ENCODE assay signal across 14 mouse cellular contexts in the genomic region with DNA sequence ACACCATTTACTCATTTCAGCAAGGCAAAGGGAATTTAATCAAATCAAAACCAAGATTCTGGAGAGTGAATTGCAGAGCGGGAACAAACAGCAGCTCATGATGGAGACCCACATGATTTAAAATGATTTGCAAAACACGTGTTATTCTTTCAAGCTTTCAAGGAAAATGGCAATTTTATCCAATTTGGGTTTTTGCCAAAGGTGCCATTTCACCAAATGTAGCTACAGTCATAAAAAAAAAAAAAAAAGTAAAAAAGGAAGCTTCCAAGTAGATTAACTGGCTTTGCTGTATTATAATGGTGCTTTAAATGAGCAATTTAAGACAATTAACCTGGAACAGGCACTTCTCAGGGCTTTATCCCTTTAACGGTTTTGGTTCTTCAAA.
"Had no signal": no experiment of that assay in that cellular context is flagged by ENCODE, and none has a peak within 500 bp of the region (broad histone marks: within the 10 kb centered on the region; RNA-seq: fewer than 3 reads in every experiment).

No protein-coding gene starts in this region.

- H3K9ac ChIP-seq: limb, embryonic 12.5 days; liver, embryonic 13.5 days; liver, postnatal 0 days; lung, embryonic 15.5 days had no signal

- DNase-seq: kidney, postnatal 4 days; liver; liver, embryonic 13.5 days; liver, postnatal 0 days; lung, postnatal 14 days; right cerebral cortex, postnatal 4 days; spleen, adult 18-20 months; thymus, adult 18-20 months; thymus, postnatal 14 days had no signal

- H3K27me3 ChIP-seq: limb, embryonic 12.5 days; liver, embryonic 13.5 days; lung, embryonic 15.5 days; megakaryocyte, embryonic 14.5 days had no signal

- H3K4me1 ChIP-seq: liver, embryonic 13.5 days; lung, embryonic 15.5 days; megakaryocyte, embryonic 14.5 days had no signal

- H3K9me3 ChIP-seq: limb, embryonic 12.5 days; liver, embryonic 13.5 days; lung, embryonic 15.5 days; megakaryocyte, embryonic 14.5 days had no signal

- H3K4me3 ChIP-seq: limb, embryonic 12.5 days; liver, embryonic 13.5 days; lung, embryonic 15.5 days; megakaryocyte, embryonic 14.5 days had no signal

- H3K36me3 ChIP-seq: limb, embryonic 12.5 days; liver, embryonic 13.5 days; lung, embryonic 15.5 days had no signal

- H3K27ac ChIP-seq: layer of hippocampus, adult 2 months; limb, embryonic 12.5 days; liver, embryonic 13.5 days; lung, embryonic 15.5 days; macrophage had no signal

- H3K4me2 ChIP-seq: limb, embryonic 12.5 days; liver, embryonic 13.5 days; lung, embryonic 15.5 days had no signal

- ATAC-seq: liver, postnatal 0 days had no signal
